Mouse (Mus musculus): ENCODE measurements around the gene Kmt2c. TPM values are rescaled to one million over a fixed set of nuclear protein-coding genes. Genes with fewer than 3 reads are reported as not detected.

The Kmt2c gene
- polyA plus RNA-seq, 1 experiment from 2014 or later = 7.0 TPM

DNA sequence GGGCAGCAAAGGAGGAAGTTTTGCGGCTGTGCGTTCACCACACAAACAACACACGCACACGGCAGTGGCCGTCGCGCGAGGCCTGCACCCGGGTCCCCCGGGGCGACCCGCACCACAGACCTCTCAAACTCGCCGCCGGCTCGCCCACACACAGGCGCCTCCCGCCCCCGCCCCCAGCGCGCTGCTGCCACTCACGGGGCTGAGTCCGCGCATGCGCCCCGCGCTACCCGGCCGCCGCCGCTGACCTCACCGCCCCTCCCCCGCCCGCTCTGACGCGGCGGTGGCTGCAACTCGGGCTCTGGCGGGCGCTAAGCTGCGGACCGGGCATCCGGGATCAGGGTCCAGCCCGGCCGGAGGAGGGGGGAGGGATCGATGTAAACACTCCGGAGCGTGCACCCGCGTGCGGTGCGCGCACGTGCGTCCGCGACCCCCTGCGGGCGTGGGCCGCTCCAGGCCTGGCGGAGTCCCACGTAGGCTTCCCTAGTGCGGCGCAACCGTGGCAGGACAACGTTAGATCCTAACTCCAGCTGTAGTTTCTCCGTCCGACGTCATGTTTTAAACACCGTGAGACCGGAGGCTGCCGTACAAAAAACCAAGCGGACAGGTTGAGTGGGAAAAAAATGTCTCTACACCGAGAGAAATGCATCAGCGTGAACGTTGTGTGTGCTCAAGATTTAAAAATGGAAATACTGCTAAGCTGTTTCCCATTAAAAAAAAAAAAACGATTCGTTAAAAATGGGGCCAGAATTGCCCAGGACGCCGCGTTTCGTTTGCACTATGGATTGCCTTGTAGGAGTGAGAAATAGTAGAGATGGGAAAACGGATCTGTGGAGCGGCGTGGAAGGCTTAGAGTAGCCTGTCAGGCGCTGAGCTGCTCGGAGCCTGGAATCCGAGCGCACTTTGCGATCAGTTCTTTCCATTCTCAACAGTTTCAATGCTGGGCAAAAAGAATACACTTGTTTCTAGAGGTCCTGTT lies 1.1 kb upstream of the Kmt2c start:
- no peaks in the 10 kb centered on the region for H3K27me3 ChIP-seq (replicated peaks; ENCODE audit: control insufficient read depth, insufficient read depth, low read length)
- peak overlapping the region; percentile 90 for H3K9ac ChIP-seq (ENCODE audit: low read depth, low read length)
- peak; percentile 26 for TF ChIP-seq CTCF (IDR thresholded peaks at IDR 0.05; ENCODE audit: low read depth)
- no peaks in the 10 kb centered on the region; the same call in 1 of the 2 replicates for H3K4me1 ChIP-seq (replicated peaks; ENCODE audit: control insufficient read depth, insufficient read depth, low read length)
- no peaks in the 10 kb centered on the region for H3K36me3 ChIP-seq (ENCODE audit: control insufficient read depth, insufficient read depth)
- H3K4me3 ChIP-seq (ENCODE audit: low read depth, low read length) = peak overlapping the region; percentile 100
- WGBS = under 1% methylated on average over 87 of the region's 90 CpGs
- peak; percentile 87 for ATAC-seq
- peak overlapping the region; percentile 100 for H3K27ac ChIP-seq (ENCODE audit: low read depth, low read length)
- H3K4me2 ChIP-seq (replicated peaks; ENCODE audit: low read depth) = peak overlapping the region; percentile 84
- H3K9me3 ChIP-seq (ENCODE audit: control insufficient read depth) = no peaks in the 10 kb centered on the region

DNA sequence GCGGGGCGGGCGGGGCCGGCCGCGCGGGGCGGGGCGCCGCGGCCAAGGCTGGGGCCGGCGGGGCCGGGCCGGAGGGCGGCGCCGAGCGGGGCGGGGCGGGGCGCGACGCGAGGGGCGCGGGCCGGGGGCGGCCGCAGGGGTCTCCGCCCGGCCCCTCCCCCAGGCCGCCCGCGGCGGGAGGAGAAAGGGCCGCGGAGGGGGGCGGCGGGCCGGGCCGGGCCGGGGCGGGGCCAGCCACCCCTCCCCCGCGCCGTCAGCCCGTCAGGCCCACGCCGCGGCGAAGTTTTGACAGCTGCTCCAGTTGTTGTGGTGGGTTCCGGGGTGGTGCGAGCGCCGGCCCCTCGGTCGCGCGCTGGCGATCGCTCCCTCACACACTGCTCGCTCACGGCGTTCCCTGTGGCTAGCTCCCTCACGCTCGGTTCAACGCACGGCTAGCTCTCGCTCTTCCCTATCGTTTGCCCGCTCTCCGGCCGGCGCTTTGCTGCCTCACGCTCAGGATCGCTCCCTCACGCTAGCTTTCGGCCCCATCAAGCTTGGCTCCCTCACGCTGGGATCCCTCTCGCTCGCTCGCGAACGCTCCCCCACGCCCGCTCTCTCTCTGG lies 339 bp upstream of the Kmt2c start:
- under 1% methylated on average over 32 of the region's 87 CpGs for WGBS
- Histone ChIP-seq H3K36me3 (ENCODE audit: control insufficient read depth, insufficient read depth) (no peaks in the 10 kb centered on the region), H3K4me3 (ENCODE audit: low read depth, low read length) (peak overlapping the region; percentile 100), H3K27ac (ENCODE audit: low read depth, low read length) (peak overlapping the region; percentile 100), H3K27me3 (replicated peaks; ENCODE audit: control insufficient read depth, insufficient read depth, low read length) (no peaks in the 10 kb centered on the region), H3K4me1 (replicated peaks; ENCODE audit: control insufficient read depth, insufficient read depth, low read length) (no peaks in the 10 kb centered on the region; the same call in 1 of the 2 replicates), H3K9ac (ENCODE audit: low read depth, low read length) (peak overlapping the region; percentile 96), H3K4me2 (replicated peaks; ENCODE audit: low read depth) (peak overlapping the region; percentile 84), H3K9me3 (ENCODE audit: control insufficient read depth) (no peaks in the 10 kb centered on the region)
- peak; percentile 77 for ATAC-seq
- no peak for TF ChIP-seq CTCF (IDR thresholded peaks at IDR 0.05; ENCODE audit: low read depth)

DNA sequence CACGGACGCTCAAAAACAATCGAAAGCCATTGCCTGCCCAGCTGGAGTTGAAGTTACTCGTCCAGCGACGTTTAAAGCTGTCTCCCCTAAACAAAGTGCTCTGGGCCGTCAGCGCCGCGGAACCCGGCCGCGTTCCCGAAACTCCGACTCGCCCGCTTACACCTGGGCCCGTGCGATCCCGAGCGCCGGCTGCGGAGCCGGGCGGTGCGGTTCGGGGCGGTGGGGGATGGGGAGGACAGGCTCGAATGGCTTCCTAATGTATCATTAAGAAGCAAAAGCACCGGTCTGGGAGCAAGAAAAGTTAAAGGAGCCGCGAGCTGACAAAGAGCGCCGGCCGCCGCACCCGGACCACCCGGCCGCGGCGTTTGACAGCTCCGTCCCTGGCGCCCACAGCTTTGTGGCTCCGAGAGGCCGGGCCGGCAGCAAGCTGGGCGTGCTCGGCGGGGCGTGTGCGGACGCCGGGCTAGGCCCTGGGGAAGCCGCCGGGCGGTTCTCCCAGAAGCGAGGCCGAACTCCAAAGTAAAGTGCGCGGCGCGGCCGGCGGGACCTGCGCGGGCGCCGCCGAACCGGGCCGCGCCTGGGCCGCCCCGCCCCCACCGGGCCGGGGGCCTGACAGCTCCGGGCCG lies 750 bp downstream of the Kmt2c start:
- Histone ChIP-seq H3K9me3 (ENCODE audit: control insufficient read depth) (no peaks in the 10 kb centered on the region), H3K4me1 (replicated peaks; ENCODE audit: control insufficient read depth, insufficient read depth, low read length) (no peaks in the 10 kb centered on the region; the same call in 1 of the 2 replicates), H3K4me3 (ENCODE audit: low read depth, low read length) (peak overlapping the region; percentile 100), H3K9ac (ENCODE audit: low read depth, low read length) (peak overlapping the region; percentile 96), H3K36me3 (ENCODE audit: control insufficient read depth, insufficient read depth) (no peaks in the 10 kb centered on the region), H3K4me2 (replicated peaks; ENCODE audit: low read depth) (peak overlapping the region; percentile 84), H3K27ac (ENCODE audit: low read depth, low read length) (peak overlapping the region; percentile 100), H3K27me3 (replicated peaks; ENCODE audit: control insufficient read depth, insufficient read depth, low read length) (no peaks in the 10 kb centered on the region)
- TF ChIP-seq CTCF (IDR thresholded peaks at IDR 0.05; ENCODE audit: low read depth) = no peak
- ATAC-seq = peak; percentile 23
- WGBS = under 1% methylated on average over 65 of the region's 78 CpGs

DNA sequence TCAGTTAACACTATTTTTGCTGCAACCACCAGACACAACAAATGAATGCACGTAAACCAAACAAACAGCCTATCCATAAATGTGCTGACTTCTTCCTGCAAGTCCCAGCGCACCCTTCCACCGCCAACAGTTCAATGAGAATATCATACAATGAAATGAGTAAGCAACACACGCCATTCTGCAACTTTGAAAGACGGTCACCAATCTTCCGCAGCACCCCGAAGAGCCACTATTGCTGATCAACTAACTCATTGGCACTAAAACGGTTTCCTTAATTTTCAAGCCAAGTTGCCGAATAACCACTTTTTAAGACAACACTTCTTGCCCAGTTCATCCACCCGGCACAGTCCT lies 1.2 kb downstream of the Kmt2c start:
- under 1% methylated on average over 10 of the region's 10 CpGs for WGBS
- Histone ChIP-seq H3K4me2 (replicated peaks; ENCODE audit: low read depth) (peak overlapping the region; percentile 84), H3K4me1 (replicated peaks; ENCODE audit: control insufficient read depth, insufficient read depth, low read length) (no peaks in the 10 kb centered on the region; the same call in 1 of the 2 replicates), H3K27ac (ENCODE audit: low read depth, low read length) (peak overlapping the region; percentile 100), H3K9ac (ENCODE audit: low read depth, low read length) (peak overlapping the region; percentile 96), H3K36me3 (ENCODE audit: control insufficient read depth, insufficient read depth) (no peaks in the 10 kb centered on the region), H3K9me3 (ENCODE audit: control insufficient read depth) (no peaks in the 10 kb centered on the region), H3K4me3 (ENCODE audit: low read depth, low read length) (peak overlapping the region; percentile 100), H3K27me3 (replicated peaks; ENCODE audit: control insufficient read depth, insufficient read depth, low read length) (no peaks in the 10 kb centered on the region)
- ATAC-seq = no peak
- TF ChIP-seq CTCF (IDR thresholded peaks at IDR 0.05; ENCODE audit: low read depth) = no peak

DNA sequence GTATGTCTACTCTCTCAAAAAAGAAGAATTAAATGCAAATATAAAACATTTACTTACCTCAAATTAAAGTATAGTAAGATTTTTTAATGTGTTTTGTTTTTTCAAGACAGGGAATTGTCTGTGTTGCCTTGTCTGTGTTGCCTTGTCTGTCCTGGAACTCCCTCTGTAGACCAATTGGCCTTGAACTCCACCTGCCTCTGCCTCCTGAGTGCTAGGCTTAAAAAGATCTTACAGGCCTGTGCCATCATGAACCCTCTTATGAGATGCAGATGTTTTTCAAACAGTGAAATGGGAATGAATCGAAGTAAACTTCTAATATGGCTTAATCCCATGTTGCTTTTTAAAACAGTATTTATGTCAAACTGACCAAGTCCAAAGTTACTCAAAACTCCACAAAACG lies 1.9 kb downstream of the Kmt2c start:
- H3K4me3 ChIP-seq (ENCODE audit: low read depth, low read length) = peak overlapping the region; percentile 100
- 45% methylated on average over 2 of the region's 2 CpGs for WGBS
- H3K36me3 ChIP-seq (ENCODE audit: control insufficient read depth, insufficient read depth) = no peaks in the 10 kb centered on the region
- H3K27me3 ChIP-seq (replicated peaks; ENCODE audit: control insufficient read depth, insufficient read depth, low read length) = no peaks in the 10 kb centered on the region
- peak overlapping the region; percentile 96; the same call in 1 of the 2 replicates for H3K9ac ChIP-seq (ENCODE audit: low read depth, low read length)
- no peaks in the 10 kb centered on the region; the same call in 1 of the 2 replicates for H3K4me1 ChIP-seq (replicated peaks; ENCODE audit: control insufficient read depth, insufficient read depth, low read length)
- H3K27ac ChIP-seq (ENCODE audit: low read depth, low read length) = no peak overlapping the region
- TF ChIP-seq CTCF (IDR thresholded peaks at IDR 0.05; ENCODE audit: low read depth) = no peak
- no peak for ATAC-seq
- no peaks in the 10 kb centered on the region for H3K9me3 ChIP-seq (ENCODE audit: control insufficient read depth)
- H3K4me2 ChIP-seq (replicated peaks; ENCODE audit: low read depth) = peak overlapping the region; percentile 84

DNA sequence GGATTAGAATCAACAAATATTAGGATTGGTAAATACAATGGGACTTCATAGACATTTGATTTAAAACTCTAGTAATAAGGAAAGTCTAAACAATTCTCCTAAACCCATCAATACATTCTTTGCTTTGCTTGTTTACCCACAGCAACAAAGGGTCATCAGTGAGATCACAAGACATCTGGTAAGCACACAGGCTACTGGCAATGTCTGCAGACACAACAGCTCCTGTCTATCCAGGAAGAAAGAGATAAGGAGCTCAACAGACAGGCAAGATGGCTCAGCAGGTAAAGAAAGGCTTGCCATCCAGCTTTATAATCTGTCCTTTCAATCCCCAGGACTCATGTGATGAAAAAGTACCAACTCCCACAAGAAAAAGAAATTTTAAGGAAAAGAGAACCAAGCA lies 19.7 kb downstream of the Kmt2c start:
- no peaks in the 10 kb centered on the region for H3K36me3 ChIP-seq (ENCODE audit: control insufficient read depth, insufficient read depth)
- TF ChIP-seq CTCF (IDR thresholded peaks at IDR 0.05; ENCODE audit: low read depth) = no peak
- H3K4me1 ChIP-seq (replicated peaks; ENCODE audit: control insufficient read depth, insufficient read depth, low read length) = no peaks in the 10 kb centered on the region
- no peaks in the 10 kb centered on the region for H3K9me3 ChIP-seq (ENCODE audit: control insufficient read depth)
- no peak overlapping the region for H3K27ac ChIP-seq (ENCODE audit: low read depth, low read length)
- no peak for ATAC-seq
- H3K9ac ChIP-seq (ENCODE audit: low read depth, low read length) = no peak overlapping the region
- H3K27me3 ChIP-seq (replicated peaks; ENCODE audit: control insufficient read depth, insufficient read depth, low read length) = no peaks in the 10 kb centered on the region
- no peak overlapping the region for H3K4me2 ChIP-seq (replicated peaks; ENCODE audit: low read depth)
- H3K4me3 ChIP-seq (ENCODE audit: low read depth, low read length) = no peak overlapping the region
